ENCODE assay signal across 12 mouse cellular contexts in the genomic region with DNA sequence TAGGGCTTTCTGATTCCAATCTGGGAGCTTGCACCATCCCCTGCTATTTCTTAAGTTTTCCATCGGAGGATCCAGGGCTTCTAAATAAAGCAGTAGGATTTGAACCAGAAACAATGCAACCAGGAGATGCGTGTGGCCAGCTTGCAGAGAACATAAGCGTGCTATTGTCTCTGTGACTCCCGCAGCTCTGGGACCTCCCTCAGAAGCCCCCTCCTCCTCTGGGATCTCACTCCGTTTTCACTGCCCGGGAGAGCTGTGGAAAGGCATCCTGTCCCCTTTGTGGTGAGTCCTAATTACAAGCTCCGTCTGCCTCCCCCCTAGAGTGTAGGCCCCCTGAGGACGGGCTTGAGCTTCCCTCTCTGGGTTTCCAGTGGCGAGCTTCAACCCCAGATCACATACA.
DNase-seq lines count a peak whose midpoint lies in the region; ATAC-seq and TF ChIP-seq lines count a peak whose summit lies in the region.
"Had no signal": no experiment of that assay in that cellular context is flagged by ENCODE, and none has a peak within 500 bp of the region (broad histone marks: within the 10 kb centered on the region; RNA-seq: fewer than 3 reads in every experiment).

No protein-coding gene starts in this region.

- H3K9ac ChIP-seq in heart, embryonic 15.5 days = no peak overlapping the region
- H3K9ac ChIP-seq in heart, adult 2 months (ENCODE audit: low read depth, low read length) = no peak overlapping the region
- no peak overlapping the region for H3K9ac ChIP-seq in forebrain, embryonic 16.5 days (replicated peaks; ENCODE audit: low read depth, low read length)
- no peak overlapping the region for H3K9ac ChIP-seq in neural tube, embryonic 12.5 days
- H3K9ac ChIP-seq: liver, embryonic 14.5 days had no signal

- no peak for TF ChIP-seq CTCF in heart, adult 2 months (IDR thresholded peaks at IDR 0.05)

- H3K4me3 ChIP-seq in heart, embryonic 15.5 days = 0 out of 2 replicates have a peak overlapping the region, but pooled peaks have one; percentile 5
- H3K4me3 ChIP-seq in heart, adult 2 months = no peak overlapping the region
- H3K4me3 ChIP-seq in forebrain, embryonic 16.5 days (replicated peaks; ENCODE audit: low read length) = no peak overlapping the region
- H3K4me3 ChIP-seq in neural tube, embryonic 12.5 days = no peak overlapping the region

- H3K9me3 ChIP-seq in heart, embryonic 15.5 days (replicated peaks) = no peaks in the 10 kb centered on the region
- H3K9me3 ChIP-seq in forebrain, embryonic 16.5 days (ENCODE audit: control insufficient read depth, low read length) = no peaks in the 10 kb centered on the region
- no peaks in the 10 kb centered on the region for H3K9me3 ChIP-seq in neural tube, embryonic 12.5 days

- no peaks in the 10 kb centered on the region for H3K36me3 ChIP-seq in heart, embryonic 15.5 days
- no peaks in the 10 kb centered on the region for H3K36me3 ChIP-seq in heart, adult 2 months (ENCODE audit: control insufficient read depth, insufficient read depth, low read length)
- H3K36me3 ChIP-seq in forebrain, embryonic 16.5 days (ENCODE audit: control insufficient read depth, insufficient read depth) = no peaks in the 10 kb centered on the region
- H3K36me3 ChIP-seq in neural tube, embryonic 12.5 days = no peaks in the 10 kb centered on the region

- no peak for ATAC-seq in heart, embryonic 15.5 days (replicated peaks; ENCODE audit: insufficient number of reproducible peaks, insufficient read depth, low FRiP score, low read depth)
- ATAC-seq in forebrain, embryonic 16.5 days = no peak
- ATAC-seq in neural tube, embryonic 12.5 days (ENCODE audit: low FRiP score, low read depth) = peak; percentile 31; the same call in 1 of the 2 replicates

- H3K4me1 ChIP-seq in heart, embryonic 15.5 days (replicated peaks) = 0 out of 2 replicates have a peak, but pooled peaks cover 6% of the 10 kb centered on the region
- H3K4me1 ChIP-seq in heart, adult 2 months (ENCODE audit: control insufficient read depth, insufficient read depth, low read length) = no peaks in the 10 kb centered on the region
- H3K4me1 ChIP-seq in forebrain, embryonic 16.5 days (replicated peaks; ENCODE audit: control insufficient read depth, insufficient read depth, low read length) = peaks cover 30% of the 10 kb centered on the region
- peaks cover 35% of the 10 kb centered on the region for H3K4me1 ChIP-seq in neural tube, embryonic 12.5 days

- no peak overlapping the region for H3K27ac ChIP-seq in heart, embryonic 15.5 days
- no peak overlapping the region for H3K27ac ChIP-seq in heart, adult 2 months
- H3K27ac ChIP-seq in forebrain, embryonic 16.5 days (ENCODE audit: low read length) = no peak overlapping the region
- H3K27ac ChIP-seq in neural tube, embryonic 12.5 days = no peak overlapping the region
- H3K27ac ChIP-seq: liver, embryonic 14.5 days had no signal

- TF ChIP-seq EP300 in heart, adult 2 months (IDR thresholded peaks at IDR 0.05; ENCODE audit: insufficient read depth, low read depth, low read length) = no peak

- TF ChIP-seq POLR2A in heart, adult 2 months (IDR thresholded peaks at IDR 0.05; ENCODE audit: insufficient read depth, low read depth, low read length) = no peak

- H3K4me2 ChIP-seq in heart, embryonic 15.5 days = peak overlapping the region; percentile 40
- peak overlapping the region; percentile 4; the same call in 1 of the 2 replicates for H3K4me2 ChIP-seq in forebrain, embryonic 16.5 days (ENCODE audit: low read length)
- H3K4me2 ChIP-seq in neural tube, embryonic 12.5 days (replicated peaks) = peak overlapping the region; percentile 40

- intact Hi-C loops in heart, adult 2 months (cut with DNase I) = no loop called here

- H3K79me2 ChIP-seq in heart, adult 2 months (replicated peaks; ENCODE audit: control insufficient read depth, insufficient read depth, low read length) = no peaks in the 10 kb centered on the region

- H3K27me3 ChIP-seq in heart, embryonic 15.5 days = 0 out of 2 replicates have a peak, but pooled peaks cover 12% of the 10 kb centered on the region
- H3K27me3 ChIP-seq in heart, adult 2 months (ENCODE audit: control insufficient read depth, insufficient read depth, low read length) = no peaks in the 10 kb centered on the region; the same call in 1 of the 2 replicates
- 0 out of 2 replicates have a peak, but pooled peaks cover 2% of the 10 kb centered on the region for H3K27me3 ChIP-seq in forebrain, embryonic 16.5 days (replicated peaks; ENCODE audit: control insufficient read depth, insufficient read depth, low read length)
- no peaks in the 10 kb centered on the region for H3K27me3 ChIP-seq in neural tube, embryonic 12.5 days (replicated peaks)

- DNase-seq in heart, adult 2 months = no peak
- DNase-seq in embryo, embryonic 9.5 days (ENCODE audit: extremely low spot score) = peak; percentile 66
- DNase-seq in gastrocnemius, postnatal 10 days = no peak
- DNase-seq in thymus, postnatal 36 days = no peak
- no peak for DNase-seq in frontal cortex, postnatal 36 days (ENCODE audit: low spot score in 2 of 2)
- DNase-seq: gastrocnemius, postnatal 14 days; kidney, adult 11 months; kidney, postnatal 4 days had no signal

- 29% methylated on average over 9 of the region's 9 CpGs for WGBS in heart, embryonic 15.5 days
- 31% methylated on average over 9 of the region's 9 CpGs for WGBS in heart, adult 2 months
- 4% methylated on average over 9 of the region's 9 CpGs for WGBS in forebrain, embryonic 16.5 days
- WGBS in neural tube, embryonic 12.5 days = 2% methylated on average over 9 of the region's 9 CpGs
